In the genomic region with DNA sequence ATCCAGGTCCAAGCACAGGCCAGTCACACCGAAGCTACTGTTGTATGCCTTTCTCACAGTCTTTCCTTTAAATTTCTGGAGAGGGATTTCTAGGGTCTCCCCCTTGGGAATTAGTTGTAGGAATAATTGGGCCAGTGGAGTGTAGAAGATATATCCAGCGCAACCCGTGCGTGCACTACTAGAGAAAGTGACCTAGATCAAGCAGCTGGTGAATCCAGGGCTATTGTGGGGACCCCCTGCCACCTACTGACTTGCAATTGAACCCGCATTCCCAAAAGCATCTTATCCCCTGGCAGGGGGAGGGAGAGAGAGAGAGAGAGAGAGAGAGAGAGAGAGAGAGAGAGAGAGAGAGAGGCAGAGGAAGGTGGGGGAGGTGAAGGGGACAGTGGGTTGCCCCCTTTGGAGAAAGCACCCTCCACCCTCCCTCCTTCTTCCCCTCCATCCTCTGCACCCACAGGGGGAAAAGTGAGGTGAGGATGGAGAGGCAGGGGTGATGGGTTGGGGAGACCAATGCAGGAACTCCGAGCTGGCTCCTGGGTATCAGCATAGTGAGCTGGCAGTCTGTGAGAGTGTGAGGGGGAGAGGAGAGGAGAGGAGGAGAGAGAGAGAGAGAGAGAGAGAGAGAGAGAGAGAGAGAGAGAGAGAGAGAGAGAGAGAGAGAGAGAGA, we compare ENCODE assay signal across 10 mouse cellular contexts. TPM values are rescaled to one million over a fixed set of nuclear protein-coding genes. Genes with fewer than 3 reads are reported as not detected.
DNase-seq lines count a peak whose midpoint lies in the region; ATAC-seq lines count a peak whose summit lies in the region.
"Had no signal": no experiment of that assay in that cellular context is flagged by ENCODE, and none has a peak within 500 bp of the region (broad histone marks: within the 10 kb centered on the region; RNA-seq: fewer than 3 reads in every experiment).

A gene (plus strand): TSS at position 364 of the 667 bp plus-strand sequence.

- peaks cover 28% of the 10 kb centered on the region; the same call in 1 of the 2 replicates for H3K27me3 ChIP-seq in heart, embryonic 12.5 days (replicated peaks)
- H3K27me3 ChIP-seq in hindbrain, embryonic 15.5 days, result peaks cover 4% of the 10 kb centered on the region; the same call in 1 of the 2 replicates
- H3K27me3 ChIP-seq in midbrain, embryonic 13.5 days, result 0 out of 2 replicates have a peak, but pooled peaks cover 3% of the 10 kb centered on the region

- H3K4me2 ChIP-seq in heart, embryonic 12.5 days, result peak within 1 kb of the TSS; percentile 69
- peak within 1 kb of the TSS; percentile 62 for H3K4me2 ChIP-seq in hindbrain, embryonic 15.5 days
- peak within 1 kb of the TSS; percentile 60 for H3K4me2 ChIP-seq in midbrain, embryonic 13.5 days (replicated peaks)

- H3K4me3 ChIP-seq in heart, embryonic 12.5 days, result peak within 1 kb of the TSS; percentile 40
- H3K4me3 ChIP-seq in hindbrain, embryonic 15.5 days, result peak within 1 kb of the TSS; percentile 50
- peak within 1 kb of the TSS; percentile 45 for H3K4me3 ChIP-seq in midbrain, embryonic 13.5 days (replicated peaks)
- H3K4me3 ChIP-seq: megakaryocyte, embryonic 14.5 days had no signal

- H3K9ac ChIP-seq in heart, embryonic 12.5 days, result peak within 1 kb of the TSS; percentile 61
- peak within 1 kb of the TSS; percentile 61 for H3K9ac ChIP-seq in hindbrain, embryonic 15.5 days
- H3K9ac ChIP-seq in midbrain, embryonic 13.5 days (replicated peaks), result peak within 1 kb of the TSS; percentile 63

- H3K4me1 ChIP-seq in heart, embryonic 12.5 days (replicated peaks), result peaks cover 34% of the 10 kb centered on the region
- H3K4me1 ChIP-seq in hindbrain, embryonic 15.5 days (replicated peaks), result peaks cover 23% of the 10 kb centered on the region
- peaks cover 34% of the 10 kb centered on the region for H3K4me1 ChIP-seq in midbrain, embryonic 13.5 days (replicated peaks)
- H3K4me1 ChIP-seq: megakaryocyte, embryonic 14.5 days had no signal

- H3K36me3 ChIP-seq in heart, embryonic 12.5 days, result no peaks in the 10 kb centered on the region
- no peaks in the 10 kb centered on the region for H3K36me3 ChIP-seq in hindbrain, embryonic 15.5 days
- H3K36me3 ChIP-seq in midbrain, embryonic 13.5 days, result no peaks in the 10 kb centered on the region

- WGBS in heart, embryonic 12.5 days, result 41% methylated on average over 6 of the region's 6 CpGs
- WGBS in hindbrain, embryonic 15.5 days, result 20% methylated on average over 6 of the region's 6 CpGs
- WGBS in midbrain, embryonic 13.5 days, result 16% methylated on average over 6 of the region's 6 CpGs

- intact Hi-C loops in heart, postnatal 10 days (cut with DNase I), result no loop called here

- no peaks in the 10 kb centered on the region for H3K9me3 ChIP-seq in heart, embryonic 12.5 days (replicated peaks)
- H3K9me3 ChIP-seq in hindbrain, embryonic 15.5 days, result no peaks in the 10 kb centered on the region
- no peaks in the 10 kb centered on the region for H3K9me3 ChIP-seq in midbrain, embryonic 13.5 days
- H3K9me3 ChIP-seq: megakaryocyte, embryonic 14.5 days had no signal

- no peak within 1 kb of the TSS for H3K27ac ChIP-seq in heart, embryonic 12.5 days (ENCODE audit: poor library complexity, severe bottlenecking)
- peak within 1 kb of the TSS; percentile 82 for H3K27ac ChIP-seq in hindbrain, embryonic 15.5 days (replicated peaks)
- H3K27ac ChIP-seq in midbrain, embryonic 13.5 days, result peak within 1 kb of the TSS; percentile 74

- no peak for ATAC-seq in heart, embryonic 12.5 days (ENCODE audit: insufficient number of reproducible peaks, low FRiP score)
- peak; percentile 76 for ATAC-seq in hindbrain, embryonic 15.5 days (ENCODE audit: low FRiP score, low read depth)
- peak; percentile 59 for ATAC-seq in midbrain, embryonic 13.5 days

- DNase-seq in heart, postnatal 10 days, result no peak
- peak; percentile 59 for DNase-seq in brain, adult 2 months (ENCODE audit: low read depth, low spot score)
- no peak for DNase-seq in thymus, postnatal 36 days
- no peak for DNase-seq in urinary bladder, postnatal 14 days (ENCODE audit: low spot score)
- no peak for DNase-seq in urinary bladder, adult 18-20 months (ENCODE audit: low spot score in 2 of 2)
- DNase-seq: cerebellum, adult 9-11 months had no signal

RNA-seq across cellular contexts. Expression of the gene that starts here (rescaled TPM):
- polyA plus RNA-seq in heart, embryonic 12.5 days (2016; fragmentation: Nextera tagmentation; extraction: Ambion mirVana), result 2.8 and 3.6 TPM in 2 replicates
- total RNA-seq in heart, postnatal 10 days (2021), result under 1 TPM; 0.36 to 0.55 TPM
- 39.1 and 48.1 TPM in 2 replicates for polyA plus RNA-seq in hindbrain, embryonic 15.5 days (2015; fragmentation: Nextera tagmentation; extraction: Ambion mirVana)
- polyA plus RNA-seq in midbrain, embryonic 13.5 days (2015; fragmentation: Nextera tagmentation; extraction: Ambion mirVana), result 21.3 and 26.6 TPM in 2 replicates
